Mouse (Mus musculus) kidney, postnatal 10 days (tissue): ENCODE data around the gene Zan.
"Not testable (repeated sequence)": the region's sequence is repeated elsewhere in the genome, so short reads cannot be mapped to it uniquely, and the experiment has no call there.

Experiments used
- DNase-seq: peaks from one replicate; pipeline ENCODE4 v3.0.0; 2021; ENCODE audit warnings: mixed read lengths

Gene Zan

DNA sequence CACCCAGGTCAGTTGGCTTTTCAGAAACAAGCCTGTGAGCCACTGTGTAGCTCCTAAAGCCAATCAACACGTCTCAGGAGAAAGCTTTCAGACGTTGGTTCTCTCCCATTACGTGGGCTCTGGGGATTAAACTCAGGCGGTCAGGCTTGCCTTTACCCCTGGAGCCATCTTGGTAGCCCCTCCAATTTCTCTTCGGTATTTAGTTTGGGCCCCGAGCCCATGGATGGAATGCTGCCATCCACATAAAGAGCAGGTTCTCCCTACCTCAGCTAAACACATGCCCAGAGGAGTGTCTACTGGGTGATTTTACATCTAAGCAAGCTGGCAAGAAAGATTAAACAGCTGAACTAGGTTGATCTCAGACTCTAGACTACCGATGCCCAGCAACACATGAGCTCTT lies 23.3 kb upstream of the Zan start:
- DNase-seq, result no peak

DNA sequence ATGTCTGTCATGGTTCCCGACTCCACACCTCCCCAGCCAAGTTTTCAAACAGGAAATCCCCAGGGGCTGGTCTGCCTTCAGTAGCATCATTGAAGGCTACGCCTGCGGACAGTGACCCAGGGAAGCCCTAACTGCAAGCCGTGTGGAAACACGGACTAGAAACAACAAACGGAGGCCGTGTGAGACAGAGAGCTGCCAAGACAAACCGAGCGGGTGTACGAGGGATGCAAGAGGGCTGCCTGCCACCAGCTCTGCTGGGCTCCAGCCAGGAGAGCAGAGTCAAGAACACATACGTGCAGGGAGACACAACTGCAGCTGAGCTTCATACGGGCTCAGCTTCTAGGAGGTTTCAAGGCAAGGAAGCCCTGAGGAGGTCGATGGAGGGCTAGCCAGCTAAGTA lies 17.0 kb upstream of the Zan start:
- DNase-seq, result peak; percentile 58

DNA sequence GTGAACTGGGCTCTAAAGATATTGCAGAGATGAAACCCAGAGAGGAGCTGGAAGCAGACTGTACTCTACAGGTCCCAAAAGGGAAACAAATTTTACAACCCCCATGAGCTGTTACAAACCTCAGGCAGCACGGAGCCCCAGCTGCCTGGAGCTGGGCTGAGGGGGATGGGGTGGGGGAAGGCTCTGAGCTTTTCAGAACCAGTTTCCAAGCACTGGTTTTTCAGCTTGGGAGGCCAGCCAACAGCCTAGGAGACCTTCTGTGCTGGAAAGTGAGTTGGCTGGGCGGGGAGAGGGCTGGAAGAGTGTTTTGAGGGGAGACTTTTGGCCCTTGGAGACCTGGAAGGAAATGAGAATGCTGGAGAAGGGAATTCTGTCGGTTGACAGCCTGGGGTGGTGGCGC lies 14.7 kb upstream of the Zan start:
- peak; percentile 86 for DNase-seq

DNA sequence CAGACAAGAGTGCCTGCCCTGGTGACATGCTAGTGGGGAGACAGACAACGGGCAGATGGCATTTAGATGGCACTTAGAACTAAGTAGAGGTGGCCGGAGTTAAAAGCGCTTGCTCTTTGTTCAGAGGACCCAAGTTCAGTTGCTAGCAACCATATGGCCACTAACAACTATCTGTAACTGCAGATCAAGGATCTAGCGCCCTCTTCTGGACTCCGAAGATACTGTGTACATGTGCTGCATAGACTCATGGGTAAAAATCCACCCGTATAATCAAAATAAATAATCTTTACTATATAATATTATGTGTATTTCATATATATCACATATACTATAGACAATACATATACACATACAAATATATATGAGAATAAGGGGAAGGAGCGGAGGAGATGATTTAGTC lies 10.8 kb upstream of the Zan start:
- DNase-seq, result no peak

DNA sequence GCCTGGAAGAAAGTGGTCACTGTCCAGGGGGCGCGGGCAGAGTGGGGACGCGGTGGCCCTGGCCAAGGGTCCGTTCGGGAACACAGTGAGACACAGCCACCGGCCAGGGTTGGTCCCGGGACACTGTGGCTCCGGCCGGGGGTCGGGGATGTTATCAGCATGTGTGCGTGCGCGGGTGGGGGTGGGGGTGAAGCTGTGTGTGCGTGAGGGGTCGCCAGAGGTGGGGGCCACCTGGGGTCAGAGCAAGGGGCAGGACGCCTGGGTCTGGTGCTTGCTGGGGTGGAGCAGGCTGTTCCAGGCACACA lies 8.9 kb upstream of the Zan start:
- no peak for DNase-seq

DNA sequence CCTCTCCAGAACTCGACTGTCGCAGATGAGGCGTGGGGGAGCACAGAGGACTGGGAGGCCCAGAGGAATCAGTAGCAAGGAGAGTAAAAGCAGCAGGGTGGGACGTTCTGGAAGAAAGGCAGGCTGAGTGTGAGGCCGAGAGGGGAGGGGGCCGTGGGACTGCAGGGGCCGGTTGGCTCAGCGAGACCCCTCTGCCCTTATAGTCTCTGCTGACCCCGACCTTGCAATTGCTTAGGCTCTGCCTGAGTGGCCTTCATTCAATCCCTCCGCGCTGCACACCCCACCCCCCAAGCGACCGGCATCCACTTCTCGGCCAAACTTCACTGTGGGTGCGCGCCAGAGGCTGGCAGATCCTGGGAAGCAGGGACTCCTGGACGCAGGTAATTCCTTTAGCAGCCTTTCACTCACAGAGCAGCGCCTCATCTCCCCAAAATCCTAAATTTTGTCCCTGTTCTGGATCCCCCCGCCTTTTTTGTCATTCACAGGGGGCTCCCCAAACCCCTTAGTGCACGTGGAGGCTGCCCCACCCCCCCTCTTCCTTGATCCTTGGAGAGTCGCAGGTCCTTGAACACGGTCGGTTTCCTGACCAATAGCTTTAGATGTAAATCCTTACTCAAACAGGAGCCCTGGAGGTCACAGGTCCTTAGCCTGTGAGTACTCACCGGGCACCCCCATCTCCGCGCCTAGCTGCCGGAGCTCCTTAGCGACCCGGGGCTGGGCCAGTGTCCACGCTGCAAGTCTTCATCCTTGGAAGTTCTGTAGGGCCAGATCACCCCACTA lies 8.4 kb upstream of the Zan start:
- no peak for DNase-seq

DNA sequence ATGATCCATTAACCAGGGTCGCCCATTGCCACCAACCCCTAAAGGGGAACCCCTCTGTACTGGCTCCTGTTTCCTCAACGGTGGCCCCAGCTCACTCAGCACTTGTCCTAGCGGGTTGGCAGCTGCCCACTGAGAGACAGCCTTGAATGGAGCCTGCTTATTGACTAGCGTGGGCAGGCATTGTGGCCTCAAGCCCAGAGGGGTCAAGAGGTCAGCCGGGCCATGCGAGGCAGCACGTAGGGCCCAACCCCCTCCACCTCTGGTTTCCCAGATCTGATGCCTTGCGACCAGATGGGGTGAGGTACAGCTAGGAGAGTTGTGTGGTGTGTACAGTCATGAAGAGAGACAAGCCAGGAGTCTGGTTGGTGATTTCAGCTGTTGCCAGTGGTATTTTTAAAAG lies 5.0 kb upstream of the Zan start:
- DNase-seq, result peak; percentile 41

DNA sequence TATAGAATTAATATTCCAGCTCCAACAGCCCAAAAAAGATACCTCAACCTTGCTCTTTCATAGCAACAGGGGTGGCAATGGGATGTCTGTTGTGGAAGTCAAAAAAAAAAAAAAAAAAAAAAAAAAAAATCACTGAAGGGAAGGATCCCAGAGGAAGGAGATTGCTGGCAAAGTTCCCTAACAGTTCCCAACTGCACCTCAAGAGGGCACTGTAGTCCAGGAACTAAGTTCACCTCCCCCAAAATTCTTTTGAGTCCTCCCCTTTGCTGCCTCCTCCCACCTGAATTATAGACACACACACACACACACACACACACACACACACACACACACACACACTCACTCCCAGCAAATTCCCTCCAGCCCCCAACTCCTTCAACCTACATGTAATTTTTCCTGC lies 4.3 kb upstream of the Zan start:
- peak; percentile 92 for DNase-seq

DNA sequence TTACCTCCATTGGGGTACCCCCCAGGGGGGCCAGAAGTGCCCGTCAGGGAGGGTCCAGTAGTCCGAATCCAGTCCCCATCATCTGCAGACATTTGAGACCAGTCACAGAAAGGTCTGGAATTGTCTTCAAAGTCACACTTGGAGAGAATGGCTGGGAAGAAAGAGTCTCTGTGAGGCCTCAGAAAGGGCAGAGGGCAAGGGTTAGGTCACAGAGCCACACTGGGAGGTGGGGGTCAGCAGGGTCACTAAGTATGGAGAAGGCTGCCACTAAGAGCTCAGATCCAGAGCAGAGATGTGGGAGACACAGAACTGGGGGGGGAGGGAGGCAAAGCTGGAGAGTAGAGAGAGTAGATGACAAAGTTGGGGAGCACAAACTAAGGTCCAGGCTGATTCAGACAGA lies 2.5 kb downstream of the Zan start:
- DNase-seq, result no peak

DNA sequence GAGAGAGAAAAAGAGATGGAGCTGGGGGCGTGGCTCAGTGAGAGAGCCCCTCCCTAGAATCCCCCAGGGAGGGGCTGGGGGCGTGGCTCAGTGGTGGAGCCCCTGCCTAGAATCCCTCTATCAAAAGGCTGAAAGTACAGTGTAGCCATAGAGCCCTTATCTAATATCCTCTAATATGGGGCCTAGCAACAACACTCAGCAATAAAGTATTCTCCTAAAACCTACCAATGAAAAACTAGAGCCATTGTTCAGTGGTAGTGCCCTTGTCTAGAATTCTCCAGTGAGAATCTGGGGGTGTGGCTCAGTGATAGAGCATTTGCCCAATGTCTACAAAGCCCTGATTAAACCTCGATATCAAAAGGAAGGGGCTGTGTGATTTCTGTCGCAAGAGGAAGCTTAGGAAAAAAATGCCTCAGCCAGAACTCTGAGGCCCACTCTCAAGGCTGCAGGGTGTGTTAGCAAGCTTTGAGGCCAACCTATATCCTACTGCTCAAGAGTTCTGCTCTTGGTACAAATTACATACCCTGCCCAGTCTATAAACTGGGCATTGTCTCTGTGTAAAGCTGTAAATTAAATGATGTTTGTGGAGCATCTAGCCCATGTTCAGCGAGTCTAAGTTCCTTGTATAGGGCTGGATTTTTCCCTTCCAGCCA lies 4.5 kb downstream of the Zan start:
- DNase-seq, result no peak

DNA sequence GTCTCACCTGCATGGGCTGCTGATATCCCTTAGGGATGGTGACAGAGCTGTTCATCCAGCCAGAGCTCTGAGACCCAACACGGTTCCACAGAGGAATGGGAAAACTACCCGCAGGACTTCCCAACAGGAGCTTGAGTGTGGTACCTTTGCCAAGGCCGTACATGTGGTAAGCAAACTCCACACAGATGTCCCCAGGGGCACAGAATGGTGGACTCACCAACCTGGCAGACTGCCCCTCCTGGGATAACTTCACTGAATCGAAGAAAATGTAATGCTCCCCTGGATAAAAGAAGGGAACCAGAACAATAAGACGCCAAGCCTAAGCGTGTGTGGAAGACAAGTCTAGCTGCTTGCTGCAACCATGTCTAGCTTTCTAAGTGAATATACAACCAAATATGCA lies 9.9 kb downstream of the Zan start:
- DNase-seq, result no peak

DNA sequence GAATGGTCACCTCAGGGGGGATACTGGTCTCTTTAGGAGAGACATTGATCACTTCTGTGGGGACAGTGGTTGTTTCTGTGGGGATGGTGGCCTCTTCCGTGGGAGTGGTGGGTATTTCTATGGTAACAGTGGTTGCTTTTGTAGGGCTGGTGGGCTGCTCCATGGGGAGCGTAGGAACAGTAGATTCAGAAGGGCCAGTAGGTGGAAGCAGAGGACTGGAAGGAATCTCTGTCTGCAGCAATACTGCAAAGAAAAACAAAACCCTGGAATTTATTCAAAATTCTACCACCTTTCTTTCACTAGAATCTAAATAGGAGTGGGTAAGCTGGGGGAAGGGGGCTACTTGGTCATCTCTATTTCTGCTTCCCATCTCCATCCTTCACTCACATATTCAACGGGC lies 11.8 kb downstream of the Zan start:
- peak; percentile 47 for DNase-seq

DNA sequence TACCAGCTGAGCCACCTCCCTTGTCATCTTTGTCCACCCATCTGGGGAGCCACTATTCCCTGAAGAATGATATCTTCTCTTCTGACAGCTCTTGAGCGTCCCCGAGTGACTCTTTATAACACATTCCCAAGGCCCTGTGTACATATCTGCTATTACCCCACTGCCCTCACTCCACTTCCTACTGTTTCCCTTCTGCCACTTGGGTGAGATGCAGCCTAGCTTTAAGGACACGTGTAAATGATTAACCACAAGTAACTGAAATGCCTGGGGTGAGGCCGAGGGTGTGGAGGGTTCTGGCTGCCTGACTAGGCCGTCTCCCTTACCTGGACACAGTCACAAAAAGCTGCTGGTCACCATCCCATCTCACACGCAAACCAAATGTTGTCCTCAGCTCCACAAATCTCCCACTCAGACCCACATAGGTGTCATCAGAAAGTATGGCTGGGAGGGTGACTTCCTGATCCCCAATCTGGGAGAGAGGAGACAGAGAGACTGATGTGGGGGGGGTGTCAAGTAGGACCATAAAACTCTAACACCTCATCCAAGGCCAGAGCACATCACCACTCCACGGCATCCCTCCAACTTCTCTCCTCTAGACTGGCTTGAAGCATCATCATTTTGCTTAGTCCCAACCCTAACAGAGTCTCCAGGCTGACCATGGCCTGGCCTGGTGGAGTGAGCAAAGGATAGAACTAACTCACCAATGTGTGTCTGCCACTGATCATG lies 20.8 kb downstream of the Zan start:
- peak; percentile 41 for DNase-seq

DNA sequence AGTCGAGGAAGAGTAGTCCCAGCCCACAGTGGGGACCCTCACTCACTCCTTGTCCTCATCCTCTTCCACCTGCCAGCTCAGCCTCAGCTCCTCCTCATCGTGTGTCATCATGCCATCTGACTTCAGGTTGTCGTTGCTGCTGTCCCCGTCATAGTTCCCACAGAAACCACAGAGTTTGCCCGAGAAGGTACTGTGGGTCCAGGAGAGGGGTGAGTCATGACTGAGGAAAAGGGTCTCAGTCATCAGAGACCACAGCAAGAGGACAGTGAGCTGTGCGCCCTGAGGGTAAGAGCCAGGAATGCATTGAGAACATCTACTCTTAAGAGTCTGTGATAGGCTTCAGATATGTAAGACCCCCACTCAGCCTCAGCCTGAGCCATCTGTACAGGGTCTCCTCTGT lies 21.7 kb downstream of the Zan start:
- DNase-seq, result no peak

DNA sequence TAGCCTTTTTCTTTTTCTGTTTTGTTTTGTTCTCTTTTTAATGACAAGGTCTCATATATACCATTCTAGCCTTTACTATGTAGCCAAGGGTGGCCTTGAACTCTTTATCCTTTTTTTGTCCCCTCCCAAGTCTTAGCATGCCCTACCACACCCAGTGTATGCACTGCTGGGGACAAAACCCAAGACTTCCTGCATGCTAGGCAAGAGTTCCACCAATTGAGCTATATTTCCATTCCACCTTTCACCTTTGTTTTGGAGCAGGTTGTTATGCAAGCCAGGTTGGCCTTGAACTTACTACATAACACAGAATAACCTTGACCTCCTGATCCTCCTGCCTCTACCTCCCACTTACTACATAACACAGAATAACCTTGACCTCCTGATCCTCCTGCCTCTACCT lies 31.3 kb downstream of the Zan start:
- DNase-seq, result no peak

DNA sequence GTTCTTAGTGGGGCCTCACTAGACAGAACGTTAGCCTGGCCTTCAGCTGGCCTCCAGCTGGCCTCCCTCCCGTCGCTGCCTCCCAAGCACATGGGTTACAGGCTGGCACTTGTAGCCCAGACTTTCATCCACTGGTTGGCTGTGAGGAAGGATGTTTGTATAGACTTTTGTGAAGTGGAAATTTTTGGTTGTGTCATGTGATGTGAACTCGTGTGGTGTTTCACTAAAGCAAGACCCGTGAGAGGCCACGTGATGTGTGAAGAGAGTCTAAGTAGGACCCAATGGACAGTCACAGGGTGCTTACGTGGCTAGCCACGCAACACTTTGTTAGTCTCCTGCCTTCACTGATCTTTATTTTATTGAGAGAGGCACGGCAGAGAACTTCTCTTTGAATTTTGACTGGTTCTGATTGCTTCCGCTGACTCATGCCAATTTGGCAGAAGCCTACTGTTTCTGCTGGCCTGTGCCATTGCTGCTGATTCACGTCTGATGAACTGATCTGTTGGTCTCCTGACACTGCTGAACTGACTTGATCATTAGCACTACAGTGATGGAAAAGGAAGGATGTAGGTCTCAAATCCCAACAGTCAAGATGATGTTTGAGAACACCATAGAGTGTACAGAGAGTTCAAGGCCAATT lies 36.5 kb downstream of the Zan start:
- no peak for DNase-seq

DNA sequence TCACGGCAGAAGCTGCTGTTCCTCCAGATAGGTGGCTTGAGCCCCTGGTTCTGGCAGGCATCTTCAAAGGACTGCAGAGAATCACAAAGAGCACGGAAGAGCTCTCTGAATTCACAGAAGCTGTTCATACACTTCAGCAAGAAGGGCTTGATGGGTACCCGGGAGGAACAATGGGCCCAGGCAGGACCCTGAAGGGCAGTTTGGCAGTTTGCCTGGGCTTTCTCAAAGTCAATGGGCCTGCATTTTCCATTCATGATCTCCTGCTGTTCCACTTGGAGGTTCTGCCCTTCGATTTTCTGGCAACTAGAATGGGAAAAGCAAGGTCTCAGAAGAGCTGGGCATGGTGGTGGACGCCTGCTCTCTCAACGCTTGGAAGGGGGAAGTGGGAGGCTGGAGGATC lies 43.0 kb downstream of the Zan start:
- no peak for DNase-seq

DNA sequence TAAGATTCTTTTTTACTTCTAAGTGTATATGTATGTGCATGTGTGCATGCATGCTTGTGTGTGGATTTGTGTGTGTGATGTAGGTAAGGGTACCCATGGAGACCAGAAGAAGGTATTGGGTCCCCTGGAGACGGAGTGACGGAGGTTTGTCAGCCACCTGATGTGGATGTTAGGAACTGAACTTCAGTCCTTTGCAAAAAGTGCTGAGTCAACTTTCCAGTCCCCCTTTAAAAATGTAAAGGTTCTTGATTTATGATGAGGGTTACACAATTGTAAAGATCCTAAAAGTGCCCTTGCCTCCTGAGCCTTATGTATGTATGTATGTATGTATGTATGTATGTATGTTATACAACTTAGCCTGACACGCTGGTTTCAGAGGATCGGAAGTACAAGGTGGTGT lies 46.5 kb downstream of the Zan start:
- DNase-seq, result not testable (repeated sequence)

DNA sequence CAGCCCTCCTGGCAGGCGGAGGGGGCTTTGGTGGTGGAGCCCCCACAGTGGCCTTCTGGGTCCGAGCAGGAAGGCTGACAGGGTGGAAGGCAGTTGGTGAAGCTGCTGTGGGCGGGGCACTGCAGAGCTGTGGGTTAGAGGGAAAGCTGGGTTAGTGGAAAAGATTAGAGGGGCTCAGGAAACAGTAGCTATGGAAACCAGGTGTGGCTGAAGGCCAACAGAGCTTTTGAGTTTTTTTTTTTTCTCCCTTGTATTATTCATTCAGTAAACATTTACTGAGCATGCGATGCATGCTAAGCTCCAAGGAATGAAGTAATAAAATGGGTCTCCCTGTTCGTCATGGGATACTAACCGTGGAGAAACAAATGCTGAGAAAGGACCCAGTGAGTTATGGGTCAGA lies 51.2 kb downstream of the Zan start:
- DNase-seq, result no peak

DNA sequence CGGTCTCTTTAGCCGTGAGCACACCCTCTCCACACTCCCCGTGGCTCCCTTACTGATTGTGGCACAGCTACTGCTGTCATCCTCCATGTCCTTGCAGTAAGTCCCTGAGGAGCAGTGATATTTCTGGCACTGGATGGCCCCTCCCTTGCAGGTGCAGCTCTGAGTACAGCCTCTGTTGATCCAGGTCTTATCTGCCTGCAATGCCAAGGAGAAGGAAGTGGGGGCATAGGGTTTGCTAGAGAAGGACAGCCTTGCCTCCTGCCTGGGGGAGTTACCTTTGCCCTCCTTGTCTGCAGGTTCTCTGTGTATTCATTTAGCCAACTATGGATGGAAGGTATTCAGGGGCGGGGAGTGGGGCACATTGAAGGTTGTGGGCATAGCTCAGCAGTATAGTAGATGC lies 57.0 kb downstream of the Zan start:
- no peak for DNase-seq

DNA sequence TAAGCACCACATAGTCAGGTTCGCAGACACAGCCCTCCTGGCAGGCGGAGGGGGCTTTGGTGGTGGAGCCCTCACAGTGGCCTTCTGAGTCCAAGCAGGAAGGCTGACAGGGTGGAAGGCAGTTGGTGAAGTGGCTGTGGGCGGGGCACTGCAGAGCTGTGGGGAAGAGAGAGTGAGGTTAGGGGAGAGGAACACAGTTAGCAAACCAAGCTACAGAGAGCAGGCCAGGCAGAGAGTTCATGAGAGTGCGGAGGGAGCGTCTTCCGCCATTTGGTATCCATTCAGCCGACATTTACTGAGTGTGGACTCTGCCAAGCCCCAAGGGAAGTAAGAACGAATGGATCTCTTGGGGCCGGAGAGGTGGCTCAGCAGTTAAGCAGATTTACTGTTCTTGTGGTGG lies 57.8 kb downstream of the Zan start:
- DNase-seq, result peak; percentile 56

DNA sequence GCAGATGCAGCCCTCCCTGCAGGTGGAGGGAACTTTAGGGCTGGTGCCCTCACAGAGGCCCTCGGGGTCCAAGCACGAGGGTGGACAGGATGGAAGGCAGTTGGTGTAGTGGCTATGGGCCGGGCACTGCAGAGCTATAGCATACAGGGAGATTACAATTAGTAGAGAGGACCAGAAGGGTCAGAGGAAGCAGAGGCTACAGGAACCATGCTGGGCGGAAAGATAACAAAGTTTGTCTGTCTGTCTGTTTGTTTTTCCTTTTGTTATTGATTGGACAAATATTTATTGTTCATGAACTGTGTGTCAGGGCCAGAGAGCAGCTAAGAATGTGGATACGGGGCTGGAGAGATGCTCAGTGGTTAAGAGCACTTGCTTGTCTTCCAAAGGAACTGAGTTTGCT lies 62.6 kb downstream of the Zan start:
- DNase-seq, result no peak

DNA sequence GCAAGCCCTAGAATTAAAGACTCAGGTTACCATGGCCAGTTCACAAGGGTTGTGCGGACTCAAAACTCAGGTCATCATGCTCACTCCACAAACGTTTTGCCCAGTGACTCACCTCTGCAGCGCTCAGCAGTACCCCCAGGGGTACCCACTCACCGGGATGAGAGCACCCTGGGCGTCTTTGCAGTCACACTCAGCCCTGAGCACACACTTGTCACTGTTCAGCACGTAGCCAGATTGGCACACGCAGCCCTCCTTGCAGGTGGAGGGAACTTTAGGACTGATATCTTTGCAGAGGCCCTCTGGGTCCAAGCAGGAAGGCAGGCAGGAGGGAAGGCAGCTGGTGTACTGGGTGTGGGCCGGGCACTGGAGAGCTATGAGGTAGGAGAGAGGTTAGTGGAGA lies 65.6 kb downstream of the Zan start:
- no peak for DNase-seq

DNA sequence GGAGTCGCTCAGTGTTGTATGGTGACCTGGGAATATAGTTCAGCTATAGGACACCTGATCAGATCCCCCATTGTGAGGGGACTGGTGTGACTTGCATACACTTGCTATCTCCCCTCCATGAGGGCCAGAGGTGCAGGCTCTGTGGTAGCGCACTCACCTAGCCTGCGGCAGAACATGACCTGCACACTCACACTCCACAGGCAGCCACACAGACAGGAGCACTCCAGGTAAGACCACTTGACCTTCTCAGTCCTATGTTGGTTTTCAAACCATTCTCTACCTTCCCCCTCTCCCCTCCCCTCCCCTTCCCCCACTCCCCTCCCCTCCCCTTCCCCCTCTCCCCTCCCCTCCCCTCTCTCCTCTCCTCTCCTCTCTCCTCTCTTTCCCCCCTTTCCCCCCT lies 66.3 kb downstream of the Zan start:
- no peak for DNase-seq
